Mouse (Mus musculus): ENCODE measurements around the gene Tex26.

The Tex26 gene

DNA sequence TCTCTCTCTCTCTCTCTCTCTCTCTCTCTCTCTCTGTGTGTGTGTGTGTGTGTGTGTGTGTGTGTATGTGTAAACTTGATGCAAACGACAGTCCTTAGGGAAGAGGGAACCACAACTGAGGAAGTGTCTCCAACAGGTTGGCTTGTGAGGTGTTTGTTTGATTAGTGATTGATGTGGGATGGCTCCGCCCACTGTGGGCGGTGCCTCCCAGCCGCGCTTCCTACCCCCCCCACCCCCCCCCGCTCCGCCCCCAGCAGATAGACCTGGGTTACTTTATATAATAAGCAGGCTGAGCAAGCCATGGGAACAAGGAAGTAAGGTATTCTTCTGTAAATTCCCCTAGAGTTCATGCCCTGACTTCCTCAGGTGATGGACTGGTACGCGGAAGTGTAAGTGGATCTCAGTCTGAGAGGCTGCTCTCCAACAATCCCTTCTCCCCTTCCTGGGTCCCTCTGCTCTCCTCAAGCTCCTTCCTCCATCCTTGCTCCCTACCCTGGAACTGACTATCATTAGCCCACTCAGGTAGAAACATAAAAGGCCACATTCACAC, 5.2 kb upstream of the Tex26 start:
- DNase-seq, result no peak

DNA sequence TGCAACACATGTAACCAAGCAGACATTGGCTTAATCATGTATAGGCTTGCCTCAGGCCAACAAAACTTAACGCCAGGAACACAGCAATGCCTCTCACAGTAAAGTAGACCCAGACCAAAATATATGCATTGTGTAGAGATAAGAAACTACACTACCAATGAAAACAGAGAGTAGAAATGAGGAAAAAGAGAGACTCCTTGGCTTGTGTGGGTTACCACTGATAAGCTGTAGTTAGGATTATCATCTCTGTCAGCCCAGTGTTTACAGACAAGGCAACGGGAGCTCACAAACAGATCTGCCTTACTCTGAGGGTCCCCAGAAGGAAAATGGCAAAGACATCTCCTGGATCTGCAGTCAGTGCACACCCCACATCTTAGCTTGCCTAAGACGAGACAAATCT, 2.9 kb upstream of the Tex26 start:
- DNase-seq, result no peak

DNA sequence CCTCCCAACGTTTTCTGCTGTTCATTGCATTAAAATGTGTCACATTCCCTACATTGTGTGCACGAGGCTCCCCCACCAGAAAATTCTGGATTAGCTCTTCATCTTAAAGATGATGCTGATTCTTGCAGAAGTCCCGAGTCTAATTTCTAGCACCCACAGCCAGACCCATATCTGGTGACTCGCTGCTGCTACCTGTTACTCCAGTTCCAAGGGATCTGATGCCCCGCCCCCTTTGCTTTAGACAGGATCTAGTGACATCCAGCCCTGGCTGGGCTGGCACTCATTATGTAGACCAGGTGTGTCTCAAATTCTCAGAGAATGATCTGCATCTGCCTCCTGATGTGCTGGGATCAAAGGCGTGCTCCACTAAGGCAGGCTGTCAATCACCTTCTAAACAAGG, 2.3 kb upstream of the Tex26 start:
- DNase-seq, result no peak

DNA sequence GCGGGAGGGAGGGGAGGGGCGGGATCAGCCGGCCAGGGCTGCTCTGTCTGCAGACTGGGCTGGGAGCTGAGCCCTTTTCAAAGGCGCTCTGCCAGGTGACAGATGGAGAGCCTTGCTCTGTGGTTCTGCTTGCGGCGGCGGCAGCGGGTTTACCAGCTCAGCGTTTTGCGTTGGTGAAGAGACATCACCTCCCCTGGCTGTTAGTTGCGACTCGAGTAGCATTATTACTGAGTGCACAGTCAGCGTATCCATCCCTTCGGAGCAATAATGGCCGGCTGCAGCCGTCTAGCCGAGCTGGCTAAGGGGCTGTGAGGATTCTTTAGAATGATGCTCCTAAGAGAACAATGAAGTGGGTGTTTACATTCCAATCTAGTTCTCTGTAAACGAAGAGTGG, 717 bp downstream of the Tex26 start:
- DNase-seq, result peak; percentile 5

DNA sequence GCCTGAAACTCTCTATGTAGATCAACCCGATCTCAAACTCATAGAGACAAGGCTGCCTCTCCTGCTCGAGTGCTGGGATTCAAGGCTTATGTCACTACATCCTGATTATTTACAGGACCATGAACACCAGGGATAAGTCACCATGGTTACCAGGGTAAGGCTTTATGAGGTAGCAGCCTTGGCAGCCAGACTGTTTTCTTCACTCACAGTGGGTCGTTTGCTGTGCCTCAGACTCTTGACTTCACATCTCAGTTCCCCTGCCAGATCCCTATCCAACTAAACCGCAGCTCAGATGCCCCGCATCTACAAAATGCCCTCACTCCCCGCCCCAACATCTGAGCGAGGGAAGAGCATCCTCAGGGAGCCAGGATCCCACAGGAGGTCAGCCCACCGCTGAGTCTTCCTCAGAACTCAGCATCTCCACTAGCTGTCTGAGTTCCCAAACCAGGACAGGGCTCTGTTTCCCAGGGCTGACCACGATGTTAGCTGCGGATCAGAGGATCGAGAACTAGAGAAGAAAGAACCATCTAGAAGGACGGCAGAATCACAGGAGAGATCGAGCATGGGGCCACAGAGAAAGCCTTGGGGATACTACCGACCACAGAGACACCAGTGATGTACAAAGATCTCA, 2.3 kb downstream of the Tex26 start:
- DNase-seq, result no peak

DNA sequence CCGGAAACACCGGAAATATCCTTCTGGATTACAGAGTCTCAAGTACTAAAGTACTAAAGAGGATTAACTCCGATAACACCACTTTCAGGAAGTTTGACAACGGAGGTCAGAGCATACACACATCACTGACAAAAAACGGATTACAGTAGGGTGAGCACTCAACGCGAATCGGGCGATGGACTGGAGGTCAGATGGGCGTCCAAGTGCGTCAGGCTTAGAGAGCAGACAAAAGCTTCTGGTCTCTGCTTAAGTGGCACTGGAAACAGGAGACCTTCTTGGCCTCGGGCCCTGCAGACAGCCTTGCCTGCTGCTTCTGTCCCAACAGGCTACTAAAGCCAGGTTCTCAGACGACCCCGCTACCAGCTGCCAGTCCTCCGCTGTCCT, 2.8 kb downstream of the Tex26 start:
- no peak for DNase-seq

- DNase-seq, result no peak
Observed at GRCm38 (mm10) chr5:149444451-149444850, 5.0 kb downstream of the Tex26 start.

GRCm38 (mm10) chr5:149446495-149446894, 7.0 kb downstream of the Tex26 start:
- DNase-seq, result no peak

DNA sequence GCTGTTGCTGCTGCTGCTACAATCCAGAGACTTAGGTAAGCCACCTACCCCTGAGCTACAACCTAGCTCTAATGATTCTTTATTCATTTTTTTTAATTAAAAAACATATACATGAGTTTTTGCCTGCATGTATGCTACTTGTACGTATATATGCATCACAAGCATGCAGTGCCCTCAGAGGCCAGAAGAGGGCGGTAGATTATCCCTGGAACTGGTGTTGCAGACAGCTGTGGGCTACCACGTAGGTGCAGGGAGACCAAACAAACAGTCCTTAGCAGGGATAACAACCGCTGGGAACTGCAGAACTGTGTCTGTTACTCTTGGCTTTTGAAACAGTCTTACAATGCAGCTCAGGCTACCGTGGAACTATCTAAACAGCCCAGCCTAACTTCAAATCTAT, 8.3 kb downstream of the Tex26 start:
- DNase-seq, result no peak

DNA sequence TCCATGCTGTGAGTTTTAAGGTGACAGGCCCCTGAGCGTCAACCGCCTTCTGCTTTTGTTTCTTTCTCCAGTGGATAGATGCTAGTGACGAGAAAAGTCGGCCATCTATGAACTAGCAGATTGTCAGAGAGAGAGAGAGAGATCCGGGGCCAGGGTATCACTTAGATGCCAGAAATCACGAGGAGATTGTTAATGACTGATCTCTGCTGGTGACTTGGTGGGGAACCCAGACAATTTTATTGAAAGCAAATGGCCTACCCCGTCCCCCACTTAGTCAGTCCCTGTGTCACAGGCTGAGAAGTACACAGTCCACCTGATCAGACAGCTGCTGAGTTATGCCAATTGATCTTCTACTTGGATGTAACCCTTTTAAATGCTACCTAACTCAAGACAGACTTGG, 9.9 kb downstream of the Tex26 start:
- no peak for DNase-seq

DNA sequence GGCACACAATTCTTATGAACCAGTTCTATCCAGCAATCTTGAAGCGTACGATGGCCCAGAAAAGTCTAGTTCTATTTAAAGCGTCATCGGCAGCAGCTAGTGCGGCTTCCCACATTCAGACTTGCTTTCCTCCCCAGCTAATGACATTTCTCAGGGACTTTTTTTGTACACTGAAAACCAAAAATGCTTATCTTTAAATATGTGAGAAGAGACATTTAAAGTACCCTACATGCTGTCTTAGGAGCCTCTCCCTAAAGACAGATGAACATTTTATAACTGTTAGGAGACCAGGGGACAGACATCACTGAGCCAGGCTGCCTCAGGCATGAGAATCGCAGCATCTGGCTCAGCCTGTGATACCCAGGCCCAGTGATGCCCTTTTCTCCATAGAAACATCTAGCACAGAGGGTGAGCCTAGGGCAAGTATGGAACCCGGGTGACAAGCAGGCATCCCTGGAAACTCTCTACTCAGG, 11.8 kb downstream of the Tex26 start:
- no peak for DNase-seq

- peak; percentile 76 for DNase-seq
Observed at GRCm38 (mm10) chr5:149454281-149454680, 14.8 kb downstream of the Tex26 start.

DNA sequence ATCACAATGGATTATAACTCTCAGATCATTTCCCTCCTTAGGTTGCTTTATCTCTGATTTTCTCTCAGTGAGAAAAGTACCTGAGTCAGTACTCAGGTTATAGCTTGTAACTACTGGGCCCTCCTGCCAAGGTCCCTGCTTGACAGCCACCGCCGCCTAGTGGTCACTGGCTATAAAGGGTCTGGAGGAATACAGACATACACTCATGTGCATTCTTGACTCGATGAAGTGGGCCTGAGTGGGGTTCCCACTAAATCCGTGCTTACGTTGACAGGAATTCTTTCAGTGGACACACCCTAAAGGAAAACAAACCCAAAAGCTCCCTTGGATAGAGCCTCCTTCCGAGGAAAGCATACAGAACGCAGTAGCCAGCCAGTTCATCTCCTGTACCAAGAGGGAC, 17.1 kb downstream of the Tex26 start:
- DNase-seq, result no peak

GRCm38 (mm10) chr5:149462071-149462470, 22.6 kb downstream of the Tex26 start:
- no peak for DNase-seq

DNA sequence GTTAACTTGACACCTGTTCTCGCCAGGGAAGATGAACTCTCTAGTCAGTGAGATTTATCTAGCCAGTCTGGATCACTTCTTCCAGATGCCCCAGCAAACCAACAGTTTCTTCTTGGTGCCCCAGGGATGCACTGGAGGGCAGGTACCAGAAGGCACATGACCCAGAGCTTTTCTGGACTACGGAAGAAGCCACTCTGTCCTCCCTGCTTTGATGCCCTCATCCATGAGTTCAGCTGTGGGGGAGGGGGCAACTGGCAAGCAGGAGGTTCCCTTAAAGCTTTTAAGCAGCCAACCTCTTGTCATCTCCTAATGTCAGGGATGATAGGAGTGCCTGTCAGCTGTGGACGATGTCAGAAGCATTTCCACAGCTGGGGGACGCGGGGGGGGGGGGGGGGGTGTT, 25.8 kb downstream of the Tex26 start:
- DNase-seq, result no peak

- no peak for DNase-seq
Observed at GRCm38 (mm10) chr5:149474142-149474541, 34.7 kb downstream of the Tex26 start.

DNA sequence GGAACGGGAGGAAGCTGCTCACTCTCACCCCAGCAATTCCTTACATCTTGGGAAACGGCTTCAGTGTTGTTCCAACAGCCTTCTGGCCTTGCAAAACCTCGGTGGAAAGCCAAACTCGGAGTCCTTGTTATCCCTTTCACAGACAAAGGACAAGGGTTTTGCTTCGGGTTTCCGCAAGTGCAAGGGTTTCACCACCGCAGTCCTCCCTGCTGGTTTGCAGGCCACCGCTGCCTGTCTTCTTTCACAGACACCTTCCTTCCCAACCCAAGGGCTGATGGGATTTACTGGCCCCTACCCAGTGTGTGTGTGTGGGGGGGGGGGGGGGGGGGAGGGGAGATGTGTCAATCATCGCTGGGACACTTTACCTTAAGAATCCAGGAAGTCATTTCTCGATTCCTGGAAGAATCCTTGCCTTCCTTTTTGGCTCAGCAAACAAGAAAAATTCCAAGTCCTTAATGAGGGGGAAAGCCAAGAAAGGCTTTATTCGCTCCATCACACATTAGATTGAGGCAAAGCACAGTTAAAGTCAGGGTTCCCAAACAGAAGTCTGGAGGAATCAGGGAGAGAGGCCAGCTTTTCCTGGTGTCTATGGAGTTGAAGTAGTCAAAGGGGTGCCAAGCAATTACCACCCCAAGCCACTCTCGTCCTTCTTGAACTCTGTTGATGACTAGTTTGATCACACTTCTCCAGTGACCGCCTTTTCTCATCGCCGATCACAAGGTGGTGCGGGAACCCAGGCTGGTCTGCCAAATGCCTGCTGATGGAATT, 35.4 kb downstream of the Tex26 start:
- no peak for DNase-seq

DNA sequence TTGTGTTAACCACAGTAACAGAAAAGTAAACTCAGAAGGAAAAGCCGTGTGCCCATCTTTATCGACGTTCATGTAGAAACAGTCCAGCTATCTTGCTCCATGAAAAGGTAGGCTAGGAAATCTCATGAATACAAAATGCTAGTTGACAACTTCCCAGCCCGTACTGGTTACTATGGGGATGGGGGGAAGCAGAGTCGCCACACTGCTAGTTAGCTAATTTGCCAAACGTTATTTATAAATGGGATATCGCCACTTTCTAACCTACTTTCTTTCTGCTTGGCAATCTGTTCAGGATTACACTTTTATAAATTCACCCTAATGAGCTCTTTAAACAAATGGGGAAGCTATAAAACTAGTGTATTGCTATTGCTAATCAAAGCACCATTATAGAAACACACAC, 42.5 kb downstream of the Tex26 start:
- DNase-seq, result no peak

- DNase-seq, result peak; percentile 21
Observed at GRCm38 (mm10) chr5:149483321-149484052, 44.0 kb downstream of the Tex26 start.

GRCm38 (mm10) chr5:149484270-149484669, 44.8 kb downstream of the Tex26 start:
- no peak for DNase-seq

DNA sequence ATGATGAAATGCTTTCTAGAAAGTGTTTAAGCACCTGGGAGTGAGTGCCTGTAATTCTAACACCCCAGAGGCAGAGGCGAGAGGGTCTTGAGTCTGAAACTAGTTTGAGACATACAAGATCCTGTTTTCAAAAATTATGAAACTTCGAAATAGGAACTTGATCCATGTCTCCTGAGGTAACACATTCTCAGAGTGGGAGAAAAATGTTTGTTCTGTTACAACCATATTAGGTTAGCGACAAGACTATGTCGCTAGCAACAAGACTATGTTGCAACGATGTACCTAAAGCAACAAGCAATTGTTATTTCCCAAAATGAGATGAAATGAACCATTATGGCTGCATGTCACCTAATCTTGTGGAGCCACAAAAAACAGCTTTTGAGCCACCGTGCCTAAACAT, 46.0 kb downstream of the Tex26 start:
- DNase-seq, result no peak

DNA sequence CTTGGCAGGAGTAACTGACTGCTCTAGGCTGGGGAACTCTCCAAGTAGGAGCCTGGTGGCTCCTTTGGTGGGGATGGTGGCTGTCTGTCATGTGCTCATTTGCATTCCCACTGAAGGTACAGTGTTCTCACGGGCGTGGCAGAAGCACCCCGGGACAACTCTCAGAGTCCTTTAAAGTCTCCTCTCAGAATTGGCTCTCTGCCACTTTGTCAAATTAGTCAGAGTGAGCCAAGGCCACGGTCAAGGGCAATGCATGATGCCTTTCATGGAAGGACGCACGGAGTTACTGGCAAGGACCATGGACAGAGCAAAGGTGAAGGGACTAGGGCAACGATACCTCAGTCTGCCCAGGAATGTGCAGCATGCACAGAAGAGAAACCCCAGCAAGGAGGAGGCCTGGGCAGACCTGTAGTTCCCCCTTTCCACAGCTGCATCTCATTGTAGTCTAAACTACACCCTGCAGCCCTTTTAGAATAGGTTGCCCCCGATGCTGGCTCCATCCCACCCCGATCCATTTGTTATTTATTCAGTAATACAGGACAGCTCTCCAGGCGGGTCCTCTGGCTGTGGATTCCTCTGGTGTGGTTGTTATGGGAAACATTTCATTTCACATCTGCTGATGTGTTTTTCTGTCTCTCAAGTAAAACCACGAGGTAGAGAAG, 49.0 kb downstream of the Tex26 start:
- DNase-seq, result no peak

GRCm38 (mm10) chr5:149489136-149489535, 49.7 kb downstream of the Tex26 start:
- no peak for DNase-seq
